Mouse (Mus musculus) monocyte, adult 2 months (primary cell): ENCODE results near the gene Prr15l.

Experiments used
- DNase-seq, 2 experiments: peaks; one replicate each; pipeline ENCODE4 v3.0.0; 2022; ENCODE audit warnings: low spot score in 2 of 2, low read depth in 1 of 2

Prr15l gene

DNA sequence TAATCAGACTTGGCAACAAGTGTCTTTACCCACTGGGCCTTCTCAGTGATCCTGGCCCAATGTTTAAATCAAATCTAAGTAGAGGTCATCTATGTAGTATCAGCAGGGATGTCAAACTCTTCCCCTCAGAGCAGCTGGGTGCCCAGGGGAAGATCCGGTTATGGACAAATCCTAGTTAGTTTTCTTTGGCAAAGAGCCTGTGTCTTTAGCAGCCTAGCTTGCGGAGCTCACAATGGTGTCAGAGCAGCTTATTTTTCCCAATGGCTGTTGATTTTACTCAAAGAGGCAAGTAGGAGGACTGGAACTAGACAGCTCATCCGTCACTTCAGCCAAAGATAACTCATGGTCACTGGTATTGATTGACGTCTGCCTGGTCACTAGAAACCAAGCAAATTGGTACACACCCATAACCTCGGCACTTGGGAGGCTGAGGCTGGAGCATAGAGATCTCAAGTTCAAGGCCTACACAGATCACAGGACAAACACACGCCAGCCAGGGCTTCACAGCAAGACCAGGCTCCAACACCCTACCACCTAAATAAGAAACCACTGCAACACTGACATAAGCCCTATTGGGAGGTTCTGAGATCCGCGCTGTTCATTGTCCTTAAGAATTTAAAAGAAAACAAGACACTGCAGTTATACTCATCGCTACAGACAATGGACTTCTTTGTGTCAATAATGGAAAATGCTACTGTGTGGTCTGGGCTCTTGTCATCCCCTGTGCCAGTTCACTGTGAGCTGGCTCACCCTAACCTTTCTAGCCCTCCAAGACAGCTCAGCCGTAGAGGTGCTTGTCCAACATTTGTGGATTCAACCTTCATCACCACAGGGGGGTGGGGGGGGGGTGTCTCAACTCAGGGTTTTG, 47.8 kb downstream of the Prr15l start:
- DNase-seq, result no peak

DNA sequence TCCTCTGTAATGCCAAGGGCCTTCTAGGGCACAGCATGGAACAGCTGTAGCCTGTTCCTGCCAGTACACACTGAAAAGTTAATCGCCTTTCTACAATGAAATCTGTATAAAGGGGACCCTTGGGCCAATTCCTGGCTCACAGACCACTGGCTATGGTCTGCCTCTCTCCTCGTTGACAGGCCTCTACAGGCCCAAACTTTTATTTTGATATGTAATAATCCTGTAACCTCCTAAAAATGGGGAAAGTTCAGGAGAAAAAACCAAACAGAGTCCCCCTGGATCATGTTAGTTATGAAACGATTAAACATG, 48.4 kb downstream of the Prr15l start:
- no peak for DNase-seq

DNA sequence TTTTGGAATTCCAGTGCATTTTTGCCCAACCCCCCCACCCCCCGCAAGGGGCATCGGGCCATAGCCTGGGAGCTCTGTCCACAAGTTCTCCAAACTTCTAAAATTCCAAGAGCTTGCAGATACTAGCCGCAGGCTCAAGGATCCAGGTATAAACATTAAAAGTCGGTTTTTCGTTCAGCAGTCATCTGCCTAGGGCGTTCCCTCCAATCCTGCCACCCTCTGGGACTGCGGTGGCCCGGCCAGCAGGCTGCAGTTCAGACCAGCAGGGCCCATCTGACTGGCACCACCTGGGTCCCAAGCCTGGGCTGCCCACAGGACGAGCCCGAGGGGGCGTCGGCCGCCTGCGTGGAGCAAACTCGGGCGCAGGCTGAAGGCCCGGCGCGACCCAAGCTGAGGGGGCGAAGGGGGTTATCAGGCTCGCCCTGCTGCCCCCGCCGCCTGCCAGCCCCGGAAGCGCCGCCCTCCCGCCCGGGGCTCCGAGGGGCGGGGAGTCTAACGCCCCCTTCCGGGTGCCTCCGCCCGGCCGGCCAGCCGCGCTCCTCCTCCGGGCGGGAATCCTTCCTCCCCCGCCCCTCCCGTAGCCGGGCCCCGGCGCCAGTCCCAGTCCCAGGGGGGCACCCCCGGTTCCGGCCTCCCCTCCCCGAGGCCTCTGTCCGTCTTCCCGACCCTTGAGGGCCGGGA, 49.1 kb downstream of the Prr15l start:
- peak; percentile 22 to 73 for DNase-seq

DNA sequence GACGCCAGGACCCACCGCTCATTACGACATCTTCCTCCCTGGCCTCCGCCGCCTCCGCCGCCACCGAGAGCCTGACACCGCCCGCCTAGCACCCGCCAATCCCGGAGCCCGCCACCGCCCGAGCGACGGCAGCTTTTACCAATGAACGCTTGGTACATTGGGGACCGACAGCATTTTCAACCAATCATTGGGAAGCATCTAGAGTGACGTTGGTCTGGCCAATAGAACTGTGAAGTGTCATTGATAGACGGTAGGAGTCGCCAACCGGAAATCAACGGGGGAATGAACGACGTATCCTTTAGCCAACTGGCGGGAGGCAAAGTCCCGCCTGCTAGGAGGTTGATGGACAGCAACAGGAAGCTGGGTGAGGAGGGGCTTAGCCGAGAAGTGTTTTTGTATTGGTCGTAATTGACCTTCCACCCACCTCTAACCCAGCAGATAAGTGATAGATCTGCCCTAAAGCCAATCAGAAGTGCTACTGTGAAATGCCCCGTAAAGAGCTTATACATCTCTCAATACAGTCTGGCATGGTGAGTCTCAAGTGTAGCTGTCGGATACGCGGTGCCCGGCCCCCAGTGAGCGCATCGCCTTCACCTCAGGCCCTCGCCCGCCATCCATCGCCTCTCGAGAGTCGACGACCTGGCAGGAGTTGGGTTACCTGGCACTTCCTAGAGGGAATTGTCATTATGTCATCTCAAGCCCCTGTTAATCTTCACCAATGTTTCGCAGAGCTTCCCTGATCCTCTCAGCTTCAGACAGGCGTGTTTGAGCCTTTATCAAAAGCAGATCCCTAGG, 49.9 kb downstream of the Prr15l start:
- peak; percentile 97 to 99 for DNase-seq

DNA sequence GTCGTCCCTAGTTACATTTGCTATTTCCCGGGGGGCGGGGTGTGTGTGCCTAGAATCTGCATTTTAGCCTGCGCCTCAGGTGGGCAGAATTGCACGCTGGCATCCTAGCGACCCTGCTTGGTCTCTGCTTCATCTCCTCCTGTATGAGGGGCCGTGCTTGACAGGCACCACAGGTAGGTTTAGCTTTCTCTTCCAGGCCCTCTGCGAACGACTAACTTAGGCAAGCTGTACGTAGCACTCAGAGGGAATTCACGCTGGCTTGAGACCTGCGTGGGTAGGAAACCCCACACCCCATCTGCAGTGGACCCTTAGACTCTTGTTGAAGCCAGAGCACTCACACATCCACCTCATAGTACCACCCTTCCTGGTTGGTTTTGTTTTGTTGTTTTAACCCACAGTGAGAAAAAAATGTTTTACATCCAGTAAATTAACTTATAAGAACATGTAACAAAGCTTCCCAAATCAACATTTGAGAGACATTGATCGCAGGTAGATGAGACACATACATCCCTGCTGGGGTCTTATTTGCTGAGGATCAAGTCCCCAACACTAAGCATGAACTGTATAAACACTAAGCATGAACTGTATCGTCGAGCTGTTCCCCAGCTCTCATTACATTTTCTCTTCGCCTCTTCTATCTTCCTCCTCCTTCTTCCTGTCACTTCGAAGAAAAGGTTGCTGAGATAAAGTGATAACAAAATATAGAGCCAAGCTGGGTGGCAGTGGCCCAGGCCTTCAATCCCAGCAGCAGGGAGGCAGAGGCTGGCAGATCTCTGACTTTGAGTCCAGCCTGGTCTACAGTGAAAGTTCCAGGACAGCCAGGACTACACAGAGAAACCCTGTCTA, 50.7 kb downstream of the Prr15l start:
- no peak for DNase-seq

DNA sequence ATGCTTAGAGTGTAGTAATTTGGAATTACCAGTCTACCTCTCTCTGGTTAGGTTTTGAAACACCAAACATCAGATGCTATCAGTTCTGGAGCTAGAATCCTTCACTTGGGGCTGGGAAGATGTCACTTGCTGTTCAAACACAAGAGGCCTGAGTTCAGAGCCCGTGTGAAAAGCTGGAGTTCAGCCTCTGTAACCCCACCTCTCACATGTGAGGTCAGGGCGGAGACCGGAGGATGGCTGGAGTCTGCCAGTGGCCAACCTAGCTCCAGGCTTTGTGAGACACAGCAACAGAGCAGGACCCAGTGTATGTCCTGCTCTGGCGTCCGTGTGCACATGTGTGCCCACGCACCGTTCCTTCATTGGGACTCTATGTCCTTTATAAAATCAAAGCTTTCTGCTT, 51.4 kb downstream of the Prr15l start:
- no peak for DNase-seq

DNA sequence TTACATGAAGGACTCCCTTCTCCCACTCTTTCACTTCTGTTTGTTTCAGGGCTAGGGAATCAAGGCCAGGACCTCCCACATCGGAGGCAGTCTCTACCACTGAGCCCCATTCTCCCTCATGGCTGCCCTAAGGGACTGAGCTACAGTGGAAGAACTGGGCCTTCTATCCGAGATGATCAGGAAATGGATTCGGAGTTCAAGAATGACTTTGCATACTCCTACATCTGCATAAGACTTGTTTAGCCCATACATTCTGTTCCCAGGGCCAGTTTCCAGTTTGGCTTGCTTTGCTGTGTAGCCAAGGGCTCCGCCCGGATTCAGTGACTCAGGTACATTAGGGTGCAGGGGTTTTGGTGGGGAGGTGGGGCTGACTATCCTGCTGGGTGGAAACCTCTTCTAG, 52.1 kb downstream of the Prr15l start:
- no peak for DNase-seq

DNA sequence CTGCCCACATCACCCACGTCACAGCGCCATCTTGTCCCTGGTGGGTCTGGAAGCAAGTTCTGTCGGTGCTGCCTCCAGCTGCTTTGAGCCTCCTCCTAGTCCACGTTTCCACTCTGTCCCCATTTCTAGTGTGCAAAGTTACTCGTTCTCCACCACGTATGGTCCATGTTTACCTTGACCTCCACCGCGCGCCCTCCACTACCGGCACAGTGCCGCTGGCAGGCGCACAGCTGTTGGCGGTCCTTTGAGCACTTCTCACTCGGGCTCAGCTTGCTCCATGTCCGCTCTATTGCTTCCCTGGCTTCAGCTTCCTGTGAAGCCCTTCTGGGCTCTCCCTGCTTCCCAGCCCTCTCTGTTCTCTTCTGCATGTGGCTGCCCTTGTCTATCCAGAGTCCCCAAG, 53.6 kb downstream of the Prr15l start:
- no peak for DNase-seq

DNA sequence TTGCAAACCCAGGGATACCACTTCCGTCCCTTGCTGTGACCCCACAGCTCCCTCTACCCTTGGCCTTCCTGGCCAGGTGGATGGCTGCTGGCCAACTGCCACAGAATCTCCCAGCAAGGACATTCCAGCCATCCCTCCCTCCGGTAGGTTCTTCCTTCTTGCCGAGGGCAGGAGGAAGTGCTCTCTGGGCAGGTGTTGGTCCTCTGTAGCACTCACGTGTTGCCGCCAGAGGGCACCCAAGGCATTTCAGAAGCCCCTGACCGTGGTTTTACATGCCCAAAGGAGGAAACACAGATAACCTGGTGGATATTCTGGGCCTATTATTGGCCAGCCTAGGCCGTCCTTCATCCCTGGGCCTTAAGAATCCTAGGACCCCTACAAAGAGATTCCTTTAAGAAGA, 54.5 kb downstream of the Prr15l start:
- peak; percentile 30 to 63 for DNase-seq

DNA sequence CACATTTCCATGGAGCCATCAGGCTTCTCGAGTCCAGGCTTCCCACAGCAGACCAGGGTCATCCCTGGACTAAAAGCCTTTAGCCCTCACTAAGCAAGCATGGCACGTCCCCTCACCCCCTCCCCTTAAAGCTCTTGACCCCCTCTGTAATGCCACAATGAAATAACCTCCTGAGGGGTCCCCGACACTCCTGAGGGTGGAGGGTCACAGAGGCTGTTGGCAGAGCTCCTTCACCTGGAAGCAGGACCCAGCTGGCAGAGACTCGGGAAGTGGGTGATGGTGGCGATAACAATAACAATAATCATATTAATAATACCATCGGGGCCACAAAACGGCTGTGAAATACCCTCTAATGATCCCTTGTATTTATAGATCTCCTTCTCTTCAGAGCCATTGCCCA, 55.0 kb downstream of the Prr15l start, which contains the start of gene Sp2:
Sp2 (minus strand) TSS at position 101 of the 400 bp plus-strand sequence.
- no peak for DNase-seq

DNA sequence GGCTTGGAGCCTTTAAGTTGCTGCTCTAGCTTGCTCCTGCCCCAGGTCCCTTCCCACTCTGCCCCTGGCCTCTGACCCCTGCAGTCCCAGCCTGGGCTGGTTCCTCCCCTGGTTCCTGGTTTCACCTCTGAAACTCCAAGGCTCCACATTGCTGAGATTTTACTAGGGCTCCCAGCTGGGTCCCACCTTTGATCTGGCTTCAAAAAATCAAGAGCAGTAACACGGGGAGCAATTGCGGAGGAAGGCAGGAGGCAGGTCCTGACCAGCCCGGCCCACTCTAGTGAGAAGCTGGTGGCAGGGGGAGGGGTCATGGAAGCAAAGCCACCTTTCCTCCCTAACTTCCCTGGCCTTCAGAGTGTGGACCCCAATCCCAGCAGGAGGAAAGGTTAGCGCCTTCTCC, 57.0 kb downstream of the Prr15l start:
- DNase-seq, result no peak

DNA sequence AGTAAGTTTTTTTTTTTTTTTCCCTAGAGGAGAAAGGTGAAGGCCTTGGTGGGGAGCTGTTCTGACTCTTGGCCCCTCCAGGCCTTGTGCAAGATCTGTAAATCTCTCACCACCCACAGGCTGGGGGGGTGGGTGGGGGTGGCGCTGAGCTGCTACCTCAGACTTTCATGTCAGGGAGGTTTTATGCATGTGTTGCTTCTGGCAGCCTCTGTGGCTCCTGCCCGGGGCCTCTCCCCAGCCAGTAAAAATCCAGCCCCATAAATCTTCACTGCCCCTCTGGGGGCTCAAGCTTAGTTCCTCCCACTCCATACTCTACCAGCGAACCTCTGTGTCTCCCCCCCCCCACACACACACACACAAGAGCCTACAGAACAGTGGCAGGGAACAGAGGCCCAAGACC, 58.6 kb downstream of the Prr15l start:
- DNase-seq, result no peak
